Mouse (Mus musculus): ENCODE measurements at regions not wholly inside any gene's neighbourhood (a gene's known extent, or its start where the extent isn't known, plus 50 kb on each side); places are given as distances from the start of the nearest gene placed in this dataset.

GRCm38 (mm10) chr6:104040450-104040849 lies 452.1 kb upstream of the Cntn6 start:
- no peak for DNase-seq

GRCm38 (mm10) chr6:104055996-104056395 lies 436.6 kb upstream of the Cntn6 start:
- no peak for DNase-seq

- no peak for DNase-seq
These were observed 430.8 kb upstream of the Cntn6 start for GRCm38 (mm10) chr6:104061692-104062263.

- no peak for DNase-seq
These were observed 412.0 kb upstream of the Cntn6 start for GRCm38 (mm10) chr6:104080581-104080980.

GRCm38 (mm10) chr6:104082242-104082641 lies 410.3 kb upstream of the Cntn6 start:
- DNase-seq: no peak

- DNase-seq: peak; percentile 35
These were observed 384.2 kb upstream of the Cntn6 start for GRCm38 (mm10) chr6:104108386-104108785.

Data from layer of hippocampus, adult 9-11 months (tissue).